Mouse (Mus musculus) erythroblast, adult 5-6 weeks (primary cell): Measurements from ENCODE around the gene Itgam. TPM values are rescaled to one million over a fixed set of nuclear protein-coding genes. Genes with fewer than 3 reads are reported as not detected.

Experiments used
- ATAC-seq: replicated peaks from 2 replicates; pipeline ENCODE4 v1.8.0; 2016; ENCODE audit warnings: moderate number of reproducible peaks, mild to moderate bottlenecking, moderate TSS enrichment, inconsistent platforms; ENCODE audit not compliant: poor library complexity, low FRiP score, severe bottlenecking
- total RNA-seq, 2 experiments: library from RNA; stranded (forward) in 1 of 2; stranded (reverse) in 1 of 2; fragments of 150-400 nt in 1 of 2; fragments of 200-764, 138-1000 nt in 1 of 2; gene quantifications; 2 replicates each; pipeline versions ENCODE4 v1.2.3 to v1.2.4; 2015 to 2017; ENCODE audit warnings: low replicate concordance in 2 of 2

Itgam gene
- total RNA-seq, 2 experiments from 2014 or later, result 44.6 to 46.6 TPM

GRCm38 (mm10) chr7:128053061-128053460, 9.4 kb upstream of the Itgam start:
- no peak for ATAC-seq

- no peak for ATAC-seq
Measured at GRCm38 (mm10) chr7:128056917-128057444, 5.5 kb upstream of the Itgam start.

- ATAC-seq, result no peak
Measured at GRCm38 (mm10) chr7:128057860-128058259, 4.6 kb upstream of the Itgam start.

GRCm38 (mm10) chr7:128058576-128058975, 3.9 kb upstream of the Itgam start:
- no peak for ATAC-seq

- no peak for ATAC-seq
Measured at GRCm38 (mm10) chr7:128059091-128059490, 3.3 kb upstream of the Itgam start.

GRCm38 (mm10) chr7:128063211-128063781, 856 bp downstream of the Itgam start:
- ATAC-seq, result no peak

- no peak for ATAC-seq
Measured at GRCm38 (mm10) chr7:128065547-128065946, 3.1 kb downstream of the Itgam start.

GRCm38 (mm10) chr7:128067847-128068246, 5.4 kb downstream of the Itgam start:
- ATAC-seq, result no peak

- ATAC-seq, result no peak
Measured at GRCm38 (mm10) chr7:128069844-128070243, 7.4 kb downstream of the Itgam start.

GRCm38 (mm10) chr7:128071816-128072215, 9.4 kb downstream of the Itgam start:
- ATAC-seq, result no peak

GRCm38 (mm10) chr7:128080012-128080411, 17.6 kb downstream of the Itgam start:
- no peak for ATAC-seq

GRCm38 (mm10) chr7:128089141-128089540, 26.7 kb downstream of the Itgam start:
- no peak for ATAC-seq

GRCm38 (mm10) chr7:128098135-128098534, 35.7 kb downstream of the Itgam start:
- ATAC-seq, result no peak

GRCm38 (mm10) chr7:128100742-128101357, 38.4 kb downstream of the Itgam start:
- ATAC-seq, result no peak

GRCm38 (mm10) chr7:128105246-128105645, 42.8 kb downstream of the Itgam start:
- no peak for ATAC-seq

- ATAC-seq, result no peak
Measured at GRCm38 (mm10) chr7:128107462-128107861, 45.0 kb downstream of the Itgam start.

- no peak for ATAC-seq
Measured at GRCm38 (mm10) chr7:128110314-128110713, 47.9 kb downstream of the Itgam start.

GRCm38 (mm10) chr7:128112131-128112530, 49.7 kb downstream of the Itgam start:
- no peak for ATAC-seq

GRCm38 (mm10) chr7:128114371-128115105, 52.1 kb downstream of the Itgam start:
- no peak for ATAC-seq

GRCm38 (mm10) chr7:128115211-128115958, 52.9 kb downstream of the Itgam start:
- no peak for ATAC-seq
